Mouse (Mus musculus) ovary, postnatal 36 days (tissue): ENCODE measurements around the gene Vac14.

Source experiments
- DNase-seq: peaks from one replicate; pipeline ENCODE4 v3.0.0; 2022; ENCODE audit warnings: low spot score, mixed read lengths

Gene Vac14

GRCm38 (mm10) chr8:110750269-110750668, 131.9 kb downstream of the Vac14 start:
- no peak for DNase-seq

GRCm38 (mm10) chr8:110751490-110751889, 133.1 kb downstream of the Vac14 start:
- DNase-seq = no peak

GRCm38 (mm10) chr8:110754713-110755112, 136.3 kb downstream of the Vac14 start:
- DNase-seq = no peak

- DNase-seq = no peak
Observed at GRCm38 (mm10) chr8:110755511-110756170, 137.3 kb downstream of the Vac14 start.

- DNase-seq = no peak
Observed at GRCm38 (mm10) chr8:110756196-110756595, 137.8 kb downstream of the Vac14 start.

- DNase-seq = no peak
Observed at GRCm38 (mm10) chr8:110760280-110760940, 142.0 kb downstream of the Vac14 start.

- peak; percentile 38 for DNase-seq
Observed at GRCm38 (mm10) chr8:110761185-110761584, 142.8 kb downstream of the Vac14 start.

- no peak for DNase-seq
Observed at GRCm38 (mm10) chr8:110761988-110762387, 143.6 kb downstream of the Vac14 start.

- DNase-seq = no peak
Observed at GRCm38 (mm10) chr8:110764671-110765070, 146.3 kb downstream of the Vac14 start.

GRCm38 (mm10) chr8:110767261-110767660, 148.9 kb downstream of the Vac14 start:
- DNase-seq = no peak
